ENCODE assay signal across 9 mouse cellular contexts in genomic region chr2:160880453-160881195, GRCm38 (mm10). TPM values are rescaled to one million over a fixed set of nuclear protein-coding genes. Genes with fewer than 3 reads are reported as not detected.
DNase-seq lines count a peak whose midpoint lies in the region; ATAC-seq and TF ChIP-seq lines count a peak whose summit lies in the region.
"Had no signal": no experiment of that assay in that cellular context is flagged by ENCODE, and none has a peak within 500 bp of the region (broad histone marks: within the 10 kb centered on the region; RNA-seq: fewer than 3 reads in every experiment).

Gene Lpin3, plus strand, starts transcription at chr2:160880670.

- no peak within 1 kb of the TSS for H3K4me3 ChIP-seq in stomach, embryonic 16.5 days (replicated peaks; ENCODE audit: low read length)
- H3K4me3 ChIP-seq in left cerebral cortex, adult 2 months, result no peak within 1 kb of the TSS
- H3K4me3 ChIP-seq: hindbrain, embryonic 15.5 days; neural tube, embryonic 12.5 days had no signal

- H3K9me3 ChIP-seq in stomach, embryonic 16.5 days (replicated peaks; ENCODE audit: control insufficient read depth, low read length), result 0 out of 2 replicates have a peak, but pooled peaks cover 5% of the 10 kb centered on the region
- H3K9me3 ChIP-seq: hindbrain, embryonic 15.5 days had no signal

- H3K27me3 ChIP-seq in stomach, embryonic 16.5 days (ENCODE audit: control insufficient read depth, insufficient read depth, low read length), result no peaks in the 10 kb centered on the region
- H3K27me3 ChIP-seq: hindbrain, embryonic 15.5 days; neural tube, embryonic 12.5 days had no signal

- no peak for TF ChIP-seq CTCF in left cerebral cortex, adult 2 months (IDR thresholded peaks at IDR 0.05)

- intact Hi-C loops in left cerebral cortex, adult 2 months (cut with DNase I), result no loop called here

- H3K27ac ChIP-seq in stomach, embryonic 16.5 days (ENCODE audit: low read length), result no peak within 1 kb of the TSS
- no peak within 1 kb of the TSS for H3K27ac ChIP-seq in left cerebral cortex, adult 2 months
- H3K27ac ChIP-seq: hindbrain, embryonic 15.5 days; neural tube, embryonic 12.5 days had no signal

- no peak within 1 kb of the TSS for H3K4me2 ChIP-seq in stomach, embryonic 16.5 days (ENCODE audit: low read depth, low read length)
- H3K4me2 ChIP-seq: hindbrain, embryonic 15.5 days; neural tube, embryonic 12.5 days had no signal

- peak; percentile 48 to 54 for DNase-seq in right cerebral cortex, postnatal 10 days (ENCODE audit: low spot score in 2 of 2)
- no peak for DNase-seq in right cerebral cortex, postnatal 36 days (ENCODE audit: low spot score in 2 of 2)
- peak; percentile 82 for DNase-seq in fibroblast of lung, adult 2 months (ENCODE audit: low read depth)
- peak; percentile 49 to 75 for DNase-seq in kidney, postnatal 25 days
- no peak for DNase-seq in left cerebral cortex, adult 2 months (ENCODE audit: extremely low spot score in 1 of 2, low spot score in 2 of 2)
- no peak for DNase-seq in frontal cortex, postnatal 25 days (ENCODE audit: low spot score in 2 of 2)

- ATAC-seq in stomach, embryonic 16.5 days (ENCODE audit: insufficient read depth, low FRiP score), result no peak

- no peaks in the 10 kb centered on the region for H3K36me3 ChIP-seq in stomach, embryonic 16.5 days (ENCODE audit: control insufficient read depth, insufficient read depth, low read length)
- H3K36me3 ChIP-seq: hindbrain, embryonic 15.5 days; neural tube, embryonic 12.5 days had no signal

- 55% methylated on average over 13 of the region's 13 CpGs for WGBS in stomach, embryonic 16.5 days

- 0 out of 2 replicates have a peak within 1 kb of the TSS, but pooled peaks have one; percentile 4 for H3K9ac ChIP-seq in stomach, embryonic 16.5 days (ENCODE audit: low read length)
- H3K9ac ChIP-seq: hindbrain, embryonic 15.5 days; neural tube, embryonic 12.5 days had no signal

- no peaks in the 10 kb centered on the region for H3K4me1 ChIP-seq in stomach, embryonic 16.5 days (ENCODE audit: control insufficient read depth, insufficient read depth, low read length)
- H3K4me1 ChIP-seq: hindbrain, embryonic 15.5 days; neural tube, embryonic 12.5 days had no signal

RNA-seq across cellular contexts. Expression of gene Lpin3, which starts in this region (rescaled TPM):
- 17.6 and 26.5 TPM in 2 replicates for polyA plus RNA-seq in stomach, embryonic 16.5 days (2015; fragmentation: Nextera tagmentation; extraction: Ambion mirVana)
- 1 to 10 TPM in 1 of 2 experiments, under 1 TPM in 1; 0.65 to 1.8 TPM for total RNA-seq in left cerebral cortex, adult 2 months (2021)

Comparison
In these comparisons a context has a peak if more than half of its experiments do, and no peak if none do; other contexts are left out.
1. DNase-seq: peak in right cerebral cortex, postnatal 10 days (2 of 2), fibroblast of lung, adult 2 months (single experiment) and kidney, postnatal 25 days (2 of 2); none in right cerebral cortex, postnatal 36 days (0 of 2), left cerebral cortex, adult 2 months (0 of 2) and frontal cortex, postnatal 25 days (0 of 2).